ENCODE assay signal across 8 mouse cellular contexts in the genomic region with DNA sequence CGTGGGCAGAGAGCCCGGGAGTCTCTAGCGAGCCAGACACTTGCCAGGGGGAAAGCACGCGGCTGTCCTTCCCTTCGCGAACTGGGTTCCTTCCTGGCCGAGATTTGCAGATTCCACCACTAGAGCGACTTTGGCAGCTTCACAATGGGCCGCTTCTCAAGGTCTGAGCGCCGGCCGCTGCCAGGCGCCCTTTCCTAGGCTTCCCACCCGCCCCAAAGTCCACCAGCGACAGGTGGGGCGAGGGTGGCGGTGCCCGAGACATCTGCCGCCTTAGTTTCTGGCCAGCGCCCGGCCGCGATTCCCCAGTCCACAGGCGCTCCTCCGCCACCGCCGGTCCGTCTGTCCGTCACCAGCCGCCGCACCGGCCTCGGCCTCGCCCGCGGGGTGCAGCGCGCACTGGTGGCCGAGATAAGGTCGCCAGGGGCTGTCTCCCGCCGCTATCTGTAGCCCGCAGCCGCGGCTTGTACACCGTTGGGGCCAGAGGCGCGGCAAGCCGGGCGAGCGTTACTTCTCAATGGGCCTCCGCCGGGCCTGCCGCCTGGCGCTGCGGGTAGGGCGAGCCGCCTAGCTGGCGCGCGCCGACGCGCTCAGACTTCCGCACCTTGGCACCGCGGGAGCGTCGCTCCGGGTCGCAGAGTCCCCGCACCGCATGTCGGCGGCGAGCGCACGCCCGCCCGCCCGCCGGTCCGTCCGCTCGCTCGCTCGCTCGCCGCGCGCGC. TPM values are rescaled to one million over a fixed set of nuclear protein-coding genes. Genes with fewer than 3 reads are reported as not detected.
A peak's percentile ranks its signal among the peaks of the same experiment; 100 is the strongest.
DNase-seq lines count a peak whose midpoint lies in the region; ATAC-seq and TF ChIP-seq lines count a peak whose summit lies in the region.

No protein-coding gene starts in this region.

- H3K27ac ChIP-seq in embryonic facial prominence, embryonic 10.5 days (replicated peaks): peak overlapping the region; percentile 94
- H3K27ac ChIP-seq in limb, embryonic 14.5 days (replicated peaks; ENCODE audit: low read depth, low read length): peak overlapping the region; percentile 83
- H3K27ac ChIP-seq in midbrain, embryonic 16.5 days (ENCODE audit: low read length): peak overlapping the region; percentile 99

- no peaks in the 10 kb centered on the region for H3K9me3 ChIP-seq in embryonic facial prominence, embryonic 10.5 days
- H3K9me3 ChIP-seq in limb, embryonic 14.5 days (ENCODE audit: control insufficient read depth, low read length): no peaks in the 10 kb centered on the region
- H3K9me3 ChIP-seq in midbrain, embryonic 16.5 days (replicated peaks; ENCODE audit: control insufficient read depth, low read length, poor library complexity, severe bottlenecking): no peaks in the 10 kb centered on the region

- H3K4me1 ChIP-seq in embryonic facial prominence, embryonic 10.5 days: peaks cover 36% of the 10 kb centered on the region
- H3K4me1 ChIP-seq in limb, embryonic 14.5 days (ENCODE audit: control insufficient read depth, insufficient read depth, low read length): peaks cover 4% of the 10 kb centered on the region; the same call in 1 of the 2 replicates
- peaks cover 38% of the 10 kb centered on the region for H3K4me1 ChIP-seq in midbrain, embryonic 16.5 days (ENCODE audit: control insufficient read depth, insufficient read depth, low read length)

- peak overlapping the region; percentile 89 for H3K4me3 ChIP-seq in embryonic facial prominence, embryonic 10.5 days
- H3K4me3 ChIP-seq in limb, embryonic 14.5 days (replicated peaks; ENCODE audit: low read length): peak overlapping the region; percentile 84
- peak overlapping the region; percentile 93 for H3K4me3 ChIP-seq in midbrain, embryonic 16.5 days (ENCODE audit: low read depth, low read length)

- no peak for TF ChIP-seq POLR2A in limb, embryonic 14.5 days (IDR thresholded peaks at IDR 0.05; ENCODE audit: borderline replicate concordance, extremely low read depth, insufficient read depth, insufficient read length)

- peak; percentile 82 for DNase-seq in 3134 (ENCODE audit: extremely low read depth, insufficient read length, low spot score)
- DNase-seq in adrenal gland, postnatal 10 days: peak; percentile 80
- DNase-seq in embryonic facial prominence, embryonic 10.5 days (ENCODE audit: low spot score): peak; percentile 75
- DNase-seq in heart, adult 11 months: peak; percentile 97
- DNase-seq in kidney, adult 18-20 months: peak; percentile 78
- peak; percentile 56 for DNase-seq in limb, embryonic 14.5 days (ENCODE audit: low spot score)
- peak; percentile 74 to 84 for DNase-seq in spleen, postnatal 36 days (ENCODE audit: low spot score in 2 of 2)

- no peaks in the 10 kb centered on the region for H3K36me3 ChIP-seq in embryonic facial prominence, embryonic 10.5 days (replicated peaks)
- no peaks in the 10 kb centered on the region for H3K36me3 ChIP-seq in limb, embryonic 14.5 days (ENCODE audit: control insufficient read depth, insufficient read depth, low read length)
- no peaks in the 10 kb centered on the region for H3K36me3 ChIP-seq in midbrain, embryonic 16.5 days (ENCODE audit: control insufficient read depth, insufficient read depth, low read length)

- H3K27me3 ChIP-seq in embryonic facial prominence, embryonic 10.5 days (replicated peaks; ENCODE audit: low read depth, poor library complexity, severe bottlenecking): peaks cover 13% of the 10 kb centered on the region
- no peaks in the 10 kb centered on the region for H3K27me3 ChIP-seq in limb, embryonic 14.5 days (ENCODE audit: control insufficient read depth, insufficient read depth, low read length)
- H3K27me3 ChIP-seq in midbrain, embryonic 16.5 days (ENCODE audit: control insufficient read depth, insufficient read depth, low read depth, low read length): no peaks in the 10 kb centered on the region

- peak overlapping the region; percentile 75 for H3K9ac ChIP-seq in limb, embryonic 14.5 days (ENCODE audit: low read depth, low read length, severe bottlenecking)
- H3K9ac ChIP-seq in midbrain, embryonic 16.5 days (ENCODE audit: low read depth, low read length): peak overlapping the region; percentile 99

- peak overlapping the region; percentile 91 for H3K4me2 ChIP-seq in limb, embryonic 14.5 days (replicated peaks; ENCODE audit: low read depth, low read length, severe bottlenecking)
- H3K4me2 ChIP-seq in midbrain, embryonic 16.5 days (ENCODE audit: low read length): peak overlapping the region; percentile 81

- ATAC-seq in limb, embryonic 14.5 days (ENCODE audit: low FRiP score, low read depth): peak; percentile 51
- ATAC-seq in midbrain, embryonic 16.5 days: peak; percentile 18

- under 1% methylated on average over 93 of the region's 93 CpGs for WGBS in embryonic facial prominence, embryonic 10.5 days
- 2% methylated on average over 55 of the region's 93 CpGs for WGBS in limb, embryonic 14.5 days
- WGBS in midbrain, embryonic 16.5 days: under 1% methylated on average over 91 of the region's 93 CpGs

RNA-seq across cellular contexts. Expression of a gene that starts 1.0 kb away (rescaled TPM):
- total RNA-seq in adrenal gland, postnatal 10 days (2021): 10 to 100 TPM; 18.1 to 18.2 TPM
- 17.3 and 19.4 TPM in 2 replicates for polyA plus RNA-seq in embryonic facial prominence, embryonic 10.5 days (2016; fragmentation: Nextera tagmentation; extraction: Ambion mirVana)
- polyA plus RNA-seq in limb, embryonic 14.5 days (2012; rRNA removed): 12.8 and 14.1 TPM in 2 replicates
- 14.7 and 15.0 TPM in 2 replicates for polyA plus RNA-seq in limb, embryonic 14.5 days (2014; fragmentation: Nextera tagmentation; extraction: Ambion mirVana)
- polyA plus RNA-seq in midbrain, embryonic 16.5 days (2015; fragmentation: Nextera tagmentation; extraction: Ambion mirVana): 64.9 and 75.9 TPM in 2 replicates

Comparison
In these comparisons a context has a peak if more than half of its experiments do, and no peak if none do; other contexts are left out.
1. Peak in every context shown above with its lines: DNase-seq, ATAC-seq, H3K4me3 ChIP-seq and H3K27ac ChIP-seq.